Mouse (Mus musculus) lung, embryonic 16.5 days (tissue): ENCODE data around the gene Dcbld2. TPM values are rescaled to one million over a fixed set of nuclear protein-coding genes. Genes with fewer than 3 reads are reported as not detected.

Experiments used
- ATAC-seq: fragments of 200-750 bp; cut with Nextera tagmentation; 2 replicates; pipeline ENCODE4 v1.8.0; 2017; ENCODE audit warnings: low read depth, mild to moderate bottlenecking, moderate library complexity
- H3K27ac ChIP-seq: fragments of 300-500 bp; sonication (generic); 2 replicates; pipeline ENCODE4 v1.5.1; 2014; ENCODE audit warnings: mild to moderate bottlenecking, control low read depth, low read length
- H3K27me3 ChIP-seq: fragments of 300-500 bp; sonication (generic); 2 replicates; pipeline ENCODE4 v1.6.1; 2014; ENCODE audit warnings: low read depth, low read length, mixed read lengths; ENCODE audit not compliant: control insufficient read depth, insufficient read depth
- H3K36me3 ChIP-seq: fragments of 300-500 bp; sonication (generic); 2 replicates; pipeline ENCODE4 v1.6.1; 2014; ENCODE audit warnings: low read length; ENCODE audit not compliant: control insufficient read depth, insufficient read depth
- H3K4me1 ChIP-seq: fragments of 300-500 bp; sonication (generic); replicated peaks from 2 replicates; pipeline ENCODE4 v1.6.1; 2014; ENCODE audit warnings: low read length, mixed read lengths; ENCODE audit not compliant: control insufficient read depth, insufficient read depth
- H3K4me2 ChIP-seq: fragments of 300-500 bp; sonication (generic); 2 replicates; pipeline ENCODE4 v1.6.1; 2014; ENCODE audit warnings: low read depth, low read length, control low read depth
- H3K4me3 ChIP-seq: fragments of 300-500 bp; sonication (generic); 2 replicates; pipeline ENCODE4 v1.5.1; 2014; ENCODE audit warnings: mild to moderate bottlenecking, low read length, control low read depth
- H3K9ac ChIP-seq: fragments of 300-500 bp; sonication (generic); 2 replicates; pipeline ENCODE4 v1.6.1; 2014; ENCODE audit warnings: low read length, control low read depth
- H3K9me3 ChIP-seq: fragments of 300-500 bp; sonication (generic); 2 replicates; pipeline ENCODE4 v1.6.1; 2016; ENCODE audit warnings: low read length; ENCODE audit not compliant: control insufficient read depth
- WGBS: fragments of 180-500 bp; shearing (Covaris S2); extraction: QIAGEN DNeasy Blood & Tissue Kit; methylation state at CpG from one replicate; pipeline ENCODE4 v1.1.7; 2014; 5-methylcytosine and 5-hydroxymethylcytosine counted together
- polyA plus RNA-seq: library from polyadenylated mRNA; unstranded; fragments of >200 nt; fragmentation: Nextera tagmentation; extraction: Ambion mirVana; gene quantifications from 2 replicates; pipeline ENCODE4 v1.2.1, GENCODE M21; 2015

Gene Dcbld2
- polyA plus RNA-seq = 6.2 and 7.0 TPM in 2 replicates

GRCm38 (mm10) chr16:58408062-58408486 is at the start of gene Dcbld2:
Gene Dcbld2, plus strand, starts transcription at chr16:58408443.
- Histone ChIP-seq H3K9me3 (no peaks in the 10 kb centered on the region), H3K36me3 (no peaks in the 10 kb centered on the region), H3K27ac (peak within 1 kb of the TSS; percentile 81), H3K4me2 (peak within 1 kb of the TSS; percentile 81), H3K27me3 (no peaks in the 10 kb centered on the region), H3K4me3 (peak within 1 kb of the TSS; percentile 99), H3K9ac (peak within 1 kb of the TSS; percentile 82), H3K4me1 (peaks cover 13% of the 10 kb centered on the region)
- 0% methylated on average over 31 of the region's 32 CpGs for WGBS
- ATAC-seq = peak; percentile 100

GRCm38 (mm10) chr16:58377170-58377569 is 31.1 kb upstream of the Dcbld2 start:
- Histone ChIP-seq H3K27ac (no peak overlapping the region), H3K9me3 (no peaks in the 10 kb centered on the region), H3K4me2 (no peak overlapping the region), H3K4me3 (no peak overlapping the region), H3K36me3 (no peaks in the 10 kb centered on the region), H3K9ac (no peak overlapping the region), H3K4me1 (no peaks in the 10 kb centered on the region), H3K27me3 (no peaks in the 10 kb centered on the region)
- 43% methylated on average over 1 of the region's 1 CpGs for WGBS
- no peak for ATAC-seq

GRCm38 (mm10) chr16:58377756-58378503 is 30.3 kb upstream of the Dcbld2 start:
- WGBS = 34% methylated on average over 13 of the region's 13 CpGs
- peak; percentile 65; the same call in 1 of the 2 replicates for ATAC-seq
- H3K9me3 ChIP-seq = no peaks in the 10 kb centered on the region
- H3K4me3 ChIP-seq = no peak overlapping the region
- H3K9ac ChIP-seq = no peak overlapping the region
- H3K4me1 ChIP-seq = no peaks in the 10 kb centered on the region
- H3K27me3 ChIP-seq = no peaks in the 10 kb centered on the region
- no peak overlapping the region for H3K4me2 ChIP-seq
- no peak overlapping the region for H3K27ac ChIP-seq
- no peaks in the 10 kb centered on the region for H3K36me3 ChIP-seq

- Histone ChIP-seq H3K9ac (no peak overlapping the region), H3K27ac (no peak overlapping the region), H3K4me2 (no peak overlapping the region), H3K9me3 (no peaks in the 10 kb centered on the region), H3K27me3 (no peaks in the 10 kb centered on the region), H3K4me1 (no peaks in the 10 kb centered on the region), H3K4me3 (no peak overlapping the region), H3K36me3 (no peaks in the 10 kb centered on the region)
- ATAC-seq = no peak
- WGBS = 83% methylated on average over 4 of the region's 4 CpGs
Measured at GRCm38 (mm10) chr16:58386241-58386757, 21.9 kb upstream of the Dcbld2 start.

GRCm38 (mm10) chr16:58389143-58389755 is 19.0 kb upstream of the Dcbld2 start:
- Histone ChIP-seq H3K9ac (no peak overlapping the region), H3K27ac (no peak overlapping the region), H3K36me3 (no peaks in the 10 kb centered on the region), H3K9me3 (no peaks in the 10 kb centered on the region), H3K4me1 (no peaks in the 10 kb centered on the region), H3K27me3 (no peaks in the 10 kb centered on the region), H3K4me3 (no peak overlapping the region), H3K4me2 (no peak overlapping the region)
- 54% methylated on average over 7 of the region's 7 CpGs for WGBS
- ATAC-seq = no peak

- H3K4me3 ChIP-seq = no peak overlapping the region
- WGBS = 58% methylated on average over 3 of the region's 3 CpGs
- no peak overlapping the region for H3K27ac ChIP-seq
- H3K9ac ChIP-seq = no peak overlapping the region
- no peaks in the 10 kb centered on the region for H3K27me3 ChIP-seq
- no peak overlapping the region for H3K4me2 ChIP-seq
- no peaks in the 10 kb centered on the region for H3K4me1 ChIP-seq
- H3K9me3 ChIP-seq = no peaks in the 10 kb centered on the region
- H3K36me3 ChIP-seq = no peaks in the 10 kb centered on the region
- no peak for ATAC-seq
Measured at GRCm38 (mm10) chr16:58393036-58393435, 15.2 kb upstream of the Dcbld2 start.

GRCm38 (mm10) chr16:58394156-58394555 is 14.1 kb upstream of the Dcbld2 start:
- Histone ChIP-seq H3K27ac (no peak overlapping the region), H3K4me1 (no peaks in the 10 kb centered on the region), H3K9me3 (no peaks in the 10 kb centered on the region), H3K4me2 (no peak overlapping the region), H3K27me3 (no peaks in the 10 kb centered on the region), H3K9ac (no peak overlapping the region), H3K36me3 (no peaks in the 10 kb centered on the region), H3K4me3 (no peak overlapping the region)
- 0 out of 2 replicates have a peak, but pooled peaks have one; percentile 56 for ATAC-seq
- 55% methylated on average over 5 of the region's 5 CpGs for WGBS

- no peaks in the 10 kb centered on the region for H3K36me3 ChIP-seq
- H3K9me3 ChIP-seq = no peaks in the 10 kb centered on the region
- H3K4me1 ChIP-seq = no peaks in the 10 kb centered on the region
- 78% methylated on average over 3 of the region's 3 CpGs for WGBS
- H3K4me3 ChIP-seq = no peak overlapping the region
- no peak overlapping the region for H3K4me2 ChIP-seq
- no peak overlapping the region for H3K27ac ChIP-seq
- H3K9ac ChIP-seq = no peak overlapping the region
- H3K27me3 ChIP-seq = no peaks in the 10 kb centered on the region
- no peak for ATAC-seq
Measured at GRCm38 (mm10) chr16:58398604-58399003, 9.6 kb upstream of the Dcbld2 start.

- Histone ChIP-seq H3K4me1 (no peaks in the 10 kb centered on the region), H3K4me3 (no peak overlapping the region), H3K9ac (no peak overlapping the region), H3K36me3 (no peaks in the 10 kb centered on the region), H3K27me3 (no peaks in the 10 kb centered on the region), H3K4me2 (no peak overlapping the region), H3K27ac (no peak overlapping the region), H3K9me3 (no peaks in the 10 kb centered on the region)
- WGBS = 87% methylated on average over 2 of the region's 2 CpGs
- ATAC-seq = no peak
Measured at GRCm38 (mm10) chr16:58401079-58401478, 7.2 kb upstream of the Dcbld2 start.
